Mouse (Mus musculus): Measurements from ENCODE around the gene Tbc1d22b. TPM values are rescaled to one million over a fixed set of nuclear protein-coding genes. Genes with fewer than 3 reads are reported as not detected.

Gene Tbc1d22b
- total and polyA plus RNA-seq, 2 experiments: 1.2 to 4.1 TPM

- no peak overlapping the region for H3K4me3 ChIP-seq (ENCODE audit: insufficient read depth, low read depth, low read length)
- H3K79me2 ChIP-seq (ENCODE audit: control insufficient read depth, insufficient read depth, low read length): no peaks in the 10 kb centered on the region
- TF ChIP-seq POLR2A (IDR thresholded peaks at IDR 0.05; ENCODE audit: extremely low read depth, insufficient read depth, low read length) (no peak), CTCF (IDR thresholded peaks at IDR 0.05; ENCODE audit: low read depth, low read length) (no peak)
- no peaks in the 10 kb centered on the region for H3K27me3 ChIP-seq (ENCODE audit: control insufficient read depth, insufficient read depth, low read length)
- WGBS: 93% methylated on average over 6 of the region's 6 CpGs
- H3K4me1 ChIP-seq (ENCODE audit: control insufficient read depth, insufficient read depth, low read length): no peaks in the 10 kb centered on the region
- no peaks in the 10 kb centered on the region; the same call in 1 of the 2 replicates for H3K36me3 ChIP-seq (ENCODE audit: control insufficient read depth, insufficient read depth, low read length)
- no peak overlapping the region for H3K27ac ChIP-seq (replicated peaks; ENCODE audit: insufficient read depth, low read depth, low read length)
- no peak for DNase-seq (ENCODE audit: extremely low read depth, low read depth, low spot score)
- no peak overlapping the region for H3K9ac ChIP-seq (ENCODE audit: low read depth, low read length)
These were observed 35.9 kb downstream of the Tbc1d22b start for GRCm38 (mm10) chr17:29585446-29585845.

GRCm38 (mm10) chr17:29586921-29587320 is 37.3 kb downstream of the Tbc1d22b start:
- no peaks in the 10 kb centered on the region for H3K36me3 ChIP-seq (ENCODE audit: control insufficient read depth, insufficient read depth, low read length)
- TF ChIP-seq POLR2A (IDR thresholded peaks at IDR 0.05; ENCODE audit: extremely low read depth, insufficient read depth, low read length) (no peak), CTCF (IDR thresholded peaks at IDR 0.05; ENCODE audit: low read depth, low read length) (no peak)
- no peaks in the 10 kb centered on the region for H3K27me3 ChIP-seq (ENCODE audit: control insufficient read depth, insufficient read depth, low read length)
- DNase-seq (ENCODE audit: extremely low read depth, low read depth, low spot score): no peak
- no peak overlapping the region for H3K9ac ChIP-seq (ENCODE audit: low read depth, low read length)
- no peaks in the 10 kb centered on the region for H3K79me2 ChIP-seq (ENCODE audit: control insufficient read depth, insufficient read depth, low read length)
- WGBS: 91% methylated on average over 9 of the region's 9 CpGs
- H3K27ac ChIP-seq (replicated peaks; ENCODE audit: insufficient read depth, low read depth, low read length): no peak overlapping the region
- no peak overlapping the region for H3K4me3 ChIP-seq (ENCODE audit: insufficient read depth, low read depth, low read length)
- H3K4me1 ChIP-seq (ENCODE audit: control insufficient read depth, insufficient read depth, low read length): no peaks in the 10 kb centered on the region

GRCm38 (mm10) chr17:29589221-29589898 is 39.8 kb downstream of the Tbc1d22b start:
- H3K27ac ChIP-seq (replicated peaks; ENCODE audit: insufficient read depth, low read depth, low read length): no peak overlapping the region
- no peak for DNase-seq (ENCODE audit: extremely low read depth, low read depth, low spot score)
- H3K4me3 ChIP-seq (ENCODE audit: insufficient read depth, low read depth, low read length): no peak overlapping the region
- H3K9ac ChIP-seq (ENCODE audit: low read depth, low read length): no peak overlapping the region
- H3K79me2 ChIP-seq (ENCODE audit: control insufficient read depth, insufficient read depth, low read length): no peaks in the 10 kb centered on the region
- WGBS: 93% methylated on average over 11 of the region's 11 CpGs
- no peak for TF ChIP-seq POLR2A (IDR thresholded peaks at IDR 0.05; ENCODE audit: extremely low read depth, insufficient read depth, low read length)
- no peak for TF ChIP-seq CTCF (IDR thresholded peaks at IDR 0.05; ENCODE audit: low read depth, low read length)
- H3K36me3 ChIP-seq (ENCODE audit: control insufficient read depth, insufficient read depth, low read length): no peaks in the 10 kb centered on the region
- no peaks in the 10 kb centered on the region for H3K27me3 ChIP-seq (ENCODE audit: control insufficient read depth, insufficient read depth, low read length)
- H3K4me1 ChIP-seq (ENCODE audit: control insufficient read depth, insufficient read depth, low read length): no peaks in the 10 kb centered on the region

GRCm38 (mm10) chr17:29595891-29596770 is 46.5 kb downstream of the Tbc1d22b start:
- no peaks in the 10 kb centered on the region for H3K4me1 ChIP-seq (ENCODE audit: control insufficient read depth, insufficient read depth, low read length)
- H3K36me3 ChIP-seq (ENCODE audit: control insufficient read depth, insufficient read depth, low read length): peaks cover 1% of the 10 kb centered on the region; the same call in 1 of the 2 replicates
- no peaks in the 10 kb centered on the region for H3K27me3 ChIP-seq (ENCODE audit: control insufficient read depth, insufficient read depth, low read length)
- no peaks in the 10 kb centered on the region for H3K79me2 ChIP-seq (ENCODE audit: control insufficient read depth, insufficient read depth, low read length)
- no peak for TF ChIP-seq POLR2A (IDR thresholded peaks at IDR 0.05; ENCODE audit: extremely low read depth, insufficient read depth, low read length)
- no peak for TF ChIP-seq CTCF (IDR thresholded peaks at IDR 0.05; ENCODE audit: low read depth, low read length)
- no peak overlapping the region for H3K4me3 ChIP-seq (ENCODE audit: insufficient read depth, low read depth, low read length)
- WGBS: 88% methylated on average over 15 of the region's 15 CpGs
- no peak for DNase-seq (ENCODE audit: extremely low read depth, low read depth, low spot score)
- H3K9ac ChIP-seq (ENCODE audit: low read depth, low read length): no peak overlapping the region
- no peak overlapping the region for H3K27ac ChIP-seq (replicated peaks; ENCODE audit: insufficient read depth, low read depth, low read length)

- Histone ChIP-seq H3K79me2 (ENCODE audit: control insufficient read depth, insufficient read depth, low read length) (no peaks in the 10 kb centered on the region), H3K9ac (ENCODE audit: low read depth, low read length) (no peak overlapping the region), H3K27me3 (ENCODE audit: control insufficient read depth, insufficient read depth, low read length) (no peaks in the 10 kb centered on the region), H3K36me3 (ENCODE audit: control insufficient read depth, insufficient read depth, low read length) (peaks cover 1% of the 10 kb centered on the region; the same call in 1 of the 2 replicates), H3K4me3 (ENCODE audit: insufficient read depth, low read depth, low read length) (no peak overlapping the region), H3K4me1 (ENCODE audit: control insufficient read depth, insufficient read depth, low read length) (no peaks in the 10 kb centered on the region), H3K27ac (replicated peaks; ENCODE audit: insufficient read depth, low read depth, low read length) (no peak overlapping the region)
- no peak for DNase-seq (ENCODE audit: extremely low read depth, low read depth, low spot score)
- TF ChIP-seq POLR2A (IDR thresholded peaks at IDR 0.05; ENCODE audit: extremely low read depth, insufficient read depth, low read length) (no peak), CTCF (IDR thresholded peaks at IDR 0.05; ENCODE audit: low read depth, low read length) (no peak)
- 96% methylated on average over 13 of the region's 13 CpGs for WGBS
These were observed 47.2 kb downstream of the Tbc1d22b start for GRCm38 (mm10) chr17:29596771-29597132.
